Mouse (Mus musculus) stomach, postnatal 0 days (tissue): ENCODE measurements around the gene 4932438H23Rik. TPM values are rescaled to one million over a fixed set of nuclear protein-coding genes. Genes with fewer than 3 reads are reported as not detected.

Experiments
- ATAC-seq: fragments of 200-750 bp; cut with Nextera tagmentation; 2 replicates; pipeline ENCODE4 v1.8.0; 2017; ENCODE audit not compliant: low FRiP score, low TSS enrichment
- DNase-seq: peaks from one replicate; pipeline ENCODE4 v3.0.0-alpha.2; 2016; ENCODE audit warnings: low spot score
- H3K27ac ChIP-seq: fragments of 300-500 bp; sonication (generic); replicated peaks from 2 replicates; pipeline ENCODE4 v1.5.1; 2014; ENCODE audit warnings: mild to moderate bottlenecking, control low read depth
- H3K27me3 ChIP-seq: fragments of 300-500 bp; sonication (generic); 2 replicates; pipeline ENCODE4 v1.6.1; 2014; ENCODE audit warnings: low read length; ENCODE audit not compliant: control insufficient read depth, insufficient read depth
- H3K36me3 ChIP-seq: fragments of 300-500 bp; sonication (generic); 2 replicates; pipeline ENCODE4 v1.6.1; 2014; ENCODE audit warnings: low read length, mixed read lengths; ENCODE audit not compliant: control insufficient read depth, insufficient read depth
- H3K4me1 ChIP-seq: fragments of 300-500 bp; sonication (generic); replicated peaks from 2 replicates; pipeline ENCODE4 v1.6.1; 2014; ENCODE audit warnings: antibody characterized with exemption; ENCODE audit not compliant: control insufficient read depth, insufficient read depth
- H3K4me2 ChIP-seq: fragments of 300-500 bp; sonication (generic); replicated peaks from 2 replicates; pipeline ENCODE4 v1.6.1; 2014; ENCODE audit warnings: low read depth, mild to moderate bottlenecking, control low read depth, moderate library complexity
- H3K4me3 ChIP-seq: fragments of 300-500 bp; sonication (generic); 2 replicates; pipeline ENCODE4 v1.5.1; 2014; ENCODE audit warnings: low read depth, low read length, control low read depth
- H3K9ac ChIP-seq: fragments of 300-500 bp; sonication (generic); 2 replicates; pipeline ENCODE4 v1.6.1; 2014; ENCODE audit warnings: mild to moderate bottlenecking, low read length, control low read depth, mixed read lengths
- H3K9me3 ChIP-seq: fragments of 300-500 bp; sonication (generic); 2 replicates; pipeline ENCODE4 v1.6.1; 2016; ENCODE audit warnings: low read length; ENCODE audit not compliant: control insufficient read depth
- CTCF ChIP-seq: IDR thresholded peaks from 2 replicates; pipeline ENCODE4 v1.5.1; 2016; ENCODE audit warnings: antibody characterized with exemption, low read depth, mild to moderate bottlenecking, moderate library complexity
- EP300 ChIP-seq: optimal IDR thresholded peaks from 2 replicates; pipeline ENCODE3; 2016; ENCODE audit warnings: antibody characterized with exemption
- WGBS: fragments of 180-500 bp; shearing (Covaris S2); extraction: QIAGEN DNeasy Blood & Tissue Kit; methylation state at CpG from one replicate; pipeline ENCODE4 v1.1.7; 2014; 5-methylcytosine and 5-hydroxymethylcytosine counted together
- polyA plus RNA-seq: library from polyadenylated mRNA; unstranded; fragments of >200 nt; fragmentation: Nextera tagmentation; extraction: Ambion mirVana; gene quantifications from 2 replicates; pipeline ENCODE4 v1.2.1, GENCODE M21; 2015

The 4932438H23Rik gene
- polyA plus RNA-seq, 1 experiment from 2014 or later, result 0.04 TPM

GRCm38 (mm10) chr16:91138151-91138550 lies 43.2 kb upstream of the 4932438H23Rik start:
- WGBS, result 90% methylated on average over 7 of the region's 7 CpGs

GRCm38 (mm10) chr16:91136607-91137006 lies 41.7 kb upstream of the 4932438H23Rik start:
- no peak for TF ChIP-seq EP300
- TF ChIP-seq CTCF, result no peak
- no peaks in the 10 kb centered on the region for H3K36me3 ChIP-seq
- H3K4me3 ChIP-seq, result no peak overlapping the region
- no peaks in the 10 kb centered on the region for H3K9me3 ChIP-seq
- no peak overlapping the region for H3K4me2 ChIP-seq
- WGBS, result 73% methylated on average over 3 of the region's 3 CpGs
- no peak overlapping the region for H3K27ac ChIP-seq
- ATAC-seq (no peak), DNase-seq (no peak)
- H3K9ac ChIP-seq, result no peak overlapping the region
- no peaks in the 10 kb centered on the region for H3K4me1 ChIP-seq
- 0 out of 2 replicates have a peak, but pooled peaks cover 2% of the 10 kb centered on the region for H3K27me3 ChIP-seq

More at GRCm38 (mm10) chr16:91138151-91138550, 43.2 kb upstream of the 4932438H23Rik start:
- ATAC-seq (no peak), DNase-seq (no peak)
- Histone ChIP-seq H3K4me2 (no peak overlapping the region), H3K4me1 (no peaks in the 10 kb centered on the region), H3K27me3 (0 out of 2 replicates have a peak, but pooled peaks cover 2% of the 10 kb centered on the region), H3K36me3 (no peaks in the 10 kb centered on the region), H3K4me3 (no peak overlapping the region), H3K27ac (no peak overlapping the region), H3K9me3 (no peaks in the 10 kb centered on the region), H3K9ac (no peak overlapping the region)
- TF ChIP-seq EP300, result no peak
- no peak for TF ChIP-seq CTCF

- Histone ChIP-seq H3K4me1 (no peaks in the 10 kb centered on the region), H3K4me3 (no peak overlapping the region), H3K4me2 (no peak overlapping the region), H3K9me3 (no peaks in the 10 kb centered on the region), H3K36me3 (no peaks in the 10 kb centered on the region), H3K9ac (no peak overlapping the region), H3K27me3 (no peaks in the 10 kb centered on the region), H3K27ac (no peak overlapping the region)
- TF ChIP-seq CTCF, result no peak
- TF ChIP-seq EP300, result no peak
- ATAC-seq (no peak), DNase-seq (no peak)
- 79% methylated on average over 15 of the region's 15 CpGs for WGBS
Observed at GRCm38 (mm10) chr16:91129916-91130315, 35.0 kb upstream of the 4932438H23Rik start.

- WGBS, result 77% methylated on average over 4 of the region's 4 CpGs
- no peaks in the 10 kb centered on the region for H3K4me1 ChIP-seq
- no peak overlapping the region for H3K4me3 ChIP-seq
- no peak overlapping the region for H3K27ac ChIP-seq
- no peak for TF ChIP-seq CTCF
- no peak for TF ChIP-seq EP300
- no peaks in the 10 kb centered on the region for H3K9me3 ChIP-seq
- H3K9ac ChIP-seq, result no peak overlapping the region
- H3K27me3 ChIP-seq, result no peaks in the 10 kb centered on the region
- ATAC-seq, result no peak
- no peak overlapping the region for H3K4me2 ChIP-seq
- DNase-seq, result no peak
- no peaks in the 10 kb centered on the region for H3K36me3 ChIP-seq
Observed at GRCm38 (mm10) chr16:91128431-91128830, 33.5 kb upstream of the 4932438H23Rik start.

- no peak overlapping the region for H3K4me2 ChIP-seq
- no peak overlapping the region for H3K4me3 ChIP-seq
- H3K36me3 ChIP-seq, result no peaks in the 10 kb centered on the region
- H3K27ac ChIP-seq, result no peak overlapping the region
- no peaks in the 10 kb centered on the region for H3K27me3 ChIP-seq
- ATAC-seq (no peak), DNase-seq (no peak)
- H3K9ac ChIP-seq, result no peak overlapping the region
- WGBS, result 74% methylated on average over 8 of the region's 8 CpGs
- H3K4me1 ChIP-seq, result no peaks in the 10 kb centered on the region
- H3K9me3 ChIP-seq, result no peaks in the 10 kb centered on the region
- no peak for TF ChIP-seq EP300
- TF ChIP-seq CTCF, result no peak
Observed at GRCm38 (mm10) chr16:91126734-91127524, 32.0 kb upstream of the 4932438H23Rik start.

DNA sequence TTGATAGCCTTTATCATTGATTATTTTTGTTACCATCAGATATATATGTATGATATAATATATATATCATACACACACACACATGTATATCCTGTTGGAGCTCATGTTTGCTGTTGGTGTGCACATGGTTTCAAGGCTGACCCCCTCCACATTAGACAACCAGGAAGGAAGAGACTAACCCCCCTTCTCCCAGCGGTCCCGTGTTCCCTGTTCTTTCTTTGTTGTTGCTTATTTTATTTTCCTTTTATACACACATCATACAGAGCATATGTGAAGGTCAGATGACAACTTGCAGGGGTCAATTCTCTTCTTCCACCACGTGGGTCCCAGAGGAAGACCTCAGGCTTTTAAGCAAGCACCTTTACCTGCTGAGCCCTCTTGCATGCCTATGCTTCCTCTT lies 29.3 kb upstream of the 4932438H23Rik start:
- Histone ChIP-seq H3K9me3 (no peaks in the 10 kb centered on the region), H3K9ac (no peak overlapping the region), H3K36me3 (no peaks in the 10 kb centered on the region), H3K4me2 (no peak overlapping the region), H3K27ac (no peak overlapping the region), H3K4me3 (no peak overlapping the region), H3K27me3 (no peaks in the 10 kb centered on the region), H3K4me1 (no peaks in the 10 kb centered on the region)
- DNase-seq (no peak), ATAC-seq (no peak)
- WGBS, result 62% methylated on average over 3 of the region's 3 CpGs
- TF ChIP-seq CTCF, result no peak
- no peak for TF ChIP-seq EP300
